Mouse (Mus musculus): ENCODE results near the gene Gm28042.

Gene Gm28042

DNA sequence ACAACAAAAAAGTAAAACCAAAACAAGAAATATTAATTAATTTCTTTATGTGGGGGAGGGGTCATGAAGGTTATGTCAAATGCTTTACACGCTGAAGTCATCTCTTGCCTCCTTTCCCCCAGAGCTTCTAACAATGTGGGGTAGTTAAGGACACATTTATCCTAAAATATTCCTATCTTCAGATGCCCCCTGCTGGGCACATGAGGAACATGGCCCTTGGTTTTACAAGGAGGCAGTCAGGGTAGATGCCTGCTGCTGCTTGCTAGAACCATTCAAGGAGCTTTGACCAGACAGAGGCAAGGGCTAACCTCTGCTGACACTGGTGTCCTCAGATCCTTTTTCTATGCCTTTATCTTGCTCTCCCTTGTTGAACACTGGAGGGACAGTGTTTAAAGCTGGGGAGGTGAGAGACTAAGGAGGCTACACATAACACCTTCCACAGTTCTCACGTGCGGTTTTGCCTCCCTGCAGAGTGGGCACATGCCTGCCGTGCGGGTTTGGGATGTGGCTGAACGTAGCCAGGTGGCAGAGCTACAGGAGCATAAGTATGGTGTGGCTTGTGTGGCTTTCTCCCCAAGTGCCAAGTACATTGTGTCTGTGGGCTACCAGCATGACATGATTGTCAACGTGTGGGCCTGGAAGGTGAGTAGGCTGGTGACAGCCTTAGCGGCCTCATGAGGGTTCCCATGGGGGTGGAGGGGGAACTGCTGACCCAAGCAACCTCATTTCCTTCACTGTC, 15.7 kb upstream of the Gm28042 start:
- no peak for DNase-seq (ENCODE audit: low read depth, low spot score)

- no peak for DNase-seq (ENCODE audit: low read depth, low spot score)
Measured at GRCm38 (mm10) chr2:120012924-120013323, 14.4 kb upstream of the Gm28042 start.

DNA sequence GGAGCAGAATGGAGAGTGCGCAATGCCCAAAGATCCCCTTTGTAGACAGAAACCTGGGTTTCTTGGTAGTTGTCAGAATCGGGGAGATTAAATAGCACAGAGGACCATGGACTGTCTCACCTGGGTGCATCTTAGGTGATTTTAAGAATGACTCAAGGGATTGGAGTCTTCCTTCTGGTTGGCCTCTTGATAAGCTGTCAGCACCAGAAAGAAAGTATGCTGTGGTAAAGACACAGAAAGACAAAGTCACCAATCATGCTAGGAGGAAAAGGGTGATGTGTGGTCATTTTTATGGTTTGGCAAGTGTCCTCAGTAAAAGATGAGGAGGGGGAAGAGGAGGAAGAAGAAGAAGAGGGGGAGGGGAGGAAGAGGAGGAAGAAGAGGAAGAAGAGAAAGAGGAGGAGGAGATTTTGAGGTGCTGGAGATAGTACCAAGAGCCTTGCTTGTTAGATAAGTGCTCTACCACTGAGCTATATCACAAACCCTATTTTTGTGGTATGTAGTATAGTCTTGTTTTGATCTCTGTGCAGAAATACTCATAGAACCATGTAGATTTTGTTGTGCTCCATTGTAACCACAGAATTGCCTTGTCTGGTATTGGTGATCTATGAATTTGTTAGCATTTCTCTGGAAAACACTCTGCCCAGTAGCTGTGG, 13.3 kb upstream of the Gm28042 start:
- DNase-seq (ENCODE audit: low read depth, low spot score): no peak

GRCm38 (mm10) chr2:120015882-120016281, 11.4 kb upstream of the Gm28042 start:
- DNase-seq (ENCODE audit: low read depth, low spot score): no peak

DNA sequence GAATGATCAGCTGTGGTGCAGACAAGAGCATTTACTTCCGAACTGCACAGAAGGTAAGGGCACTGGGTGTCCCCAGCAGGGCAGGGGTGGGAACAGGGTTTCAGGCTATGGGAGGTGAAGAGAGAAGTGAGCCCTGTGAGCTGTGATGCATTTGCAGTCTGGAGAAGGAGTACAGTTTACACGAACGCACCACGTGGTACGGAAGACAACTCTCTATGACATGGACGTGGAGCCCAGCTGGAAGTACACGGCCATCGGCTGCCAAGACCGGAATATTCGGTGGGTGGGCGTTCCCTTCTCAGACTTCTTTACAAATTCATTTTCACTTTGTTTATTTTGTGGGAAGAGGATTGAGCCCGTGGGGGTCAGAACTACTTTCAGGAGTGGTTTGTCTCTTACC, 9.7 kb upstream of the Gm28042 start:
- DNase-seq (ENCODE audit: low read depth, low spot score): no peak

DNA sequence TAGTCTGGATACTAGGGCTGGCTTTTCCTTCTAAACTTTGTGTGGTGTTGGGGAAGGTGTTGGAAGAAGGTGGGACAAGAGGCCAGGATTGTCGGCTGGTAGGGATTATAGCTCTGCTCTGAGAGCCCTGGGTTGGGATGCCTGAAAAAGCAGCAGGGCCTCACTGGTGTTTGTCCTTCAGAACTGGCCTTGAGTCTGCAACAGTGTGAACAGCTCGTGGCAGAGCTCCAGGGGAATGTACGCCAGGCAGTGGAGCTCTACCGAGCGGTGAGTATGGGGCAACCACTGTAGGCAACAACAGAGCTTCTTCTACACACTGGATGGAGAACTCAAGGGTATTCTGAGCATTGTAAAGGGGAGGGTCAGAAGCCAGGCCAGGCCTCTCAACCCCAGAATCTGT, 3.0 kb upstream of the Gm28042 start:
- no peak for DNase-seq (ENCODE audit: low read depth, low spot score)

DNA sequence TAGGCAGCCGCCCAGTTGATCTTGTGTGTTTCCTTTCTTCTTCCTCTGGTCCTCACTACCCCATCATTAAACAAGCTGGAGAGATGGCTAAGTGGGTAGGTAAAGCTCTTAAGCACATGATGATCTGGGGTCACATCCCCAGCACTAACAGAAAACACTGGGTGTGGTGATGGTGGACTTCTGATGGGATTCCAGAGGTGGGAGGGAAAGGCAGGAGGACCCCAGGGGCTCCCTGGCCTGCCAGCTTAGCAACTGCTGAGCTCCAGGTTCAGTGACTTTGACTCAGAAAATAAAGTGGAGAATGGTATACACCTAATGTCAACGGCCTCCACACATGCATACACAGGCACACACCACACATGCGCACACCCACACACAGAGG, 648 bp downstream of the Gm28042 start:
- no peak for DNase-seq (ENCODE audit: low read depth, low spot score)

DNA sequence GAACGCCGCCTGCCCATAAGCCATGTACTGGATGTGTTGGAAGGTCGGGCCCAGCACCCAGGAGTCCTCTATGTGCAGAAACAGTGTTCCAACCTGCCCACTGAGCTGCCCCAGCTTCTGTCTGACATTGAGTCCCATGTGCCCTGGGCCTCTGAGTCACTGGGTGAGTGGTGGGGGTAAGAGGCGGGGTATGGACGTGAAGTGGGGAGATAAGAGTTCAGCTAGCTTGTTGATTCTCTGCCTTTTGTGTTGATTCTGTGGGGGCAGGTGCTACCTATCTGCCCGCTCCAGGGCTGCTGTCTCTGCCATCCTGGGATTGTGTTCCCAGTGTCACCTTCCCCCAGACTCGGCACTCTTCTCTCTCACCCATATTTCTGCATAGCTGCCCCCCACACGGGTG, 3.1 kb downstream of the Gm28042 start:
- DNase-seq (ENCODE audit: low read depth, low spot score): no peak

DNA sequence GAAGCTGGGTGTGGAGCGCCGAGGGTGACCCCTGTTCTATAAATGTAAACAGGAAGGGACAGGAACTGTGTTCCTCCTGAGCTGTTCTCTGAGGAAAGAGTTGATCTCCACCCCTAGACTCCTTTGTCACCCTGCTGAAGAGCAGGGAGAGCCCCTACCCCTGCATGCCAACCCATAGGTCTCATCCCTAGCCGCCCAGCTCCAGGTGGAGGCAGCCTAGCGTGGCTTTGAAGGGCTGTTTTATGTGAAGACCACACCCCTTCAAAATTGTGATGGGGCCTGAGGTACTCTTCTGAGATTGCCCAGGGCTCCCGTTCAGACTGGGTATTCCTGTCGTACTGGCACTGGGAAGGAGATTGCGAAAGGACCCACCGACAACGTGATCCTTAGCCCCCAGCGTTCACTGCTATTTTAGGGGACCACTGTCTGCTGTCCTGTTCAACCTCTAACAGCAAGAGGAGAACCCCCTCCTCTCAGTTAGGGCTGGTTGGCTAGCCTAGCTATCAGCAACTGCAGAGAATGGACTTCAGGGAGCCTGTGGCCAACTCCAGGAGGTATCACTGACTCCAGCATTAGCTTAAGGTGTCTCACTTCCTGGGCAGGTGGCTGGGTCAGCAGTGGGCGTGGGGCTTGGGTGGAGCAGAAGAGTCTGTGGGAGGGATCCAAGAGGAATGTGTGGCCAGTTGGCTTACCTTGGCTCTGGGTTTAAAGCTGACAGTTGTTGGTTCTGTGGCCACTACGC, 5.6 kb downstream of the Gm28042 start, which contains the start of gene Pla2g4b:
TSS of gene Pla2g4b (plus strand) at position 692 of the 742 bp plus-strand sequence.
- no peak for DNase-seq (ENCODE audit: low read depth, low spot score)

- DNase-seq (ENCODE audit: low read depth, low spot score): no peak
Measured at GRCm38 (mm10) chr2:120033726-120034125, 6.4 kb downstream of the Gm28042 start.

- DNase-seq (ENCODE audit: low read depth, low spot score): no peak
Measured at GRCm38 (mm10) chr2:120037744-120038143, 10.5 kb downstream of the Gm28042 start.

- no peak for DNase-seq (ENCODE audit: low read depth, low spot score)
Measured at GRCm38 (mm10) chr2:120040991-120041390, 13.7 kb downstream of the Gm28042 start.

DNA sequence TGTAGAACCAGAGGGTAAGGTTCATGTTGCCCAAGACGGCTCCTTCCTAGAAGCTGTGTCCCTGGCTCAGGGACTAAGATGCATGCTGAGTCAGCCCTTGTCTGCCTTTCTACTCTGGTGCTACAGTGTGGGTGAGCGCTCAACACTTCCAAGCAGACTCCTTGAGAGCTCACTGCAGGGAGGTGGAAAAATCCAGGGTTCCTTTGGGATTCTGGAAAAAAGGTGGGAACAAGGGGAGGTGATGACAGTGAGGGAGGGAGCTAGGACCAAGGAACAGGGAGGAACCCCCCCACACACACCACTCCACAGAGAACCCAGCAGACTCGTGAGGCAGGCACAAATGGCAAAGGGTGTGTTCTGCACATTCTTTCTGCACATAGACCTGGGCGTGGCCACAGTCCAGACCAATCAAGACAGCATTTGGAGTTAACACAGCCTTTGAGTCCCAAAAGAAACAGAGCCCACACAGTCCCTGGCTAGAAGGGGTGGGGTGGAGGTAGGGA, 16.9 kb downstream of the Gm28042 start:
- peak; percentile 92 for DNase-seq (ENCODE audit: low read depth, low spot score)

DNA sequence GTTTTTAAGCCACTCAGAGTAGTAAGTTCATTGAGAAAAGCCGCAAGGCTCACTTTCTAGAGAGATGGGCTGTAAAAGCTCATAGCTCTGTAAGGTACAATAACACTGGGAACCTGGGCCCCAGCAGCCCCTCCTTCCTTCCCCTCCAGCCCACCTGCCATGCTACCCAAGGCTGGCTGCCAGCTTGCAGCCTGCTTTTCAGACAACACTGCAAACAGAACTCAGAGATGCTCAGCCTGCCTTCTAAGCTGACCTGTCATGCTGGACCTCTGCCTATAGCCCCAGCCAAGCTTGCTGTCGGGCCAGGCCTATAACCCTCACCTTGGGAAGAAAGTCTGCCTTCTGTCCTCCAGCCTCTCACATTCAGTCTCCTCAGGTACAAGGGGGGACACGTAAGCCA, 17.4 kb downstream of the Gm28042 start:
- DNase-seq (ENCODE audit: low read depth, low spot score): no peak

- DNase-seq (ENCODE audit: low read depth, low spot score): peak; percentile 74
Measured at GRCm38 (mm10) chr2:120046486-120047310, 19.4 kb downstream of the Gm28042 start.

DNA sequence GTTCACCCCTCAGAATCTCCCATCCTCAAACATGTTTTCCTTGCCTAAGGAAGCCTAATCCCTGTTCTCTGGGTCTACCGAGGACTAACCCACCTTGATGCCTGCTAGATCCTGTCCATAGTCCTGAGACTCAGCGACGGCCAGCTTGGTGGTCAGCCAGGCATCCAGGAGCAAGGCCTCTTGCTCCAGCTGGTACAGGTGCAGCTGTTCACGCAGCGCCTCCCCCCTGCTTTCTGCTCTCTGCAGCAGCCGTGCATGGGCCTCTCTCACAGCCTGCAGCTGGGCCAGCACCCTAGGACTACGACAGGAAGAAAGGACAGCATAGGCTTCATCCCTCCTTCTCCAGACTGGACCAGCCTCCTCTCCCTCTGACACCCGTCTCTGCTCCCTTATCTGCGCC, 20.9 kb downstream of the Gm28042 start:
- DNase-seq (ENCODE audit: low read depth, low spot score): no peak

GRCm38 (mm10) chr2:120049632-120050274, 22.5 kb downstream of the Gm28042 start:
- no peak for DNase-seq (ENCODE audit: low read depth, low spot score)

DNA sequence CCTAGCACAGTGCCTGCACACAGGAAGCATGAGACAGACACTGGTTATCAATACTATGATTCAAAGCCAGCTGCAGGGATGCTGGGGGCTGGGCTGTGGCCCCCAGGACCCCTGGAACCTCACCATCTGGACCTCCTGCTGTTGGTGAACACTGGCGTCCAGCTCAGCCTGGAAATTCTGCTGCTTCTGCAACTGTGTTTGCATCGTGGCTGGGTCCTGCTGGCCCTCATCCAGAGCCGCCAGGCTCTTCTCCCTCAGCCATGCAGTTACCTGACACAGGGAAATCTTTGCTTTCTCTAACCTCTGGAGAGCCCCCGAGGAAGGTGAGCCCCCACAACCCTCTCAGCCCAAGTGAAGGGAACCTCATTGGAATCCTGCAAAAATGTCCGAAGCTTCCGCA, 24.1 kb downstream of the Gm28042 start:
- DNase-seq (ENCODE audit: low read depth, low spot score): no peak

GRCm38 (mm10) chr2:120054771-120055552, 27.7 kb downstream of the Gm28042 start:
- DNase-seq (ENCODE audit: low read depth, low spot score): no peak

- DNase-seq (ENCODE audit: low read depth, low spot score): no peak
Measured at GRCm38 (mm10) chr2:120055923-120056322, 28.6 kb downstream of the Gm28042 start.

Measured in telencephalon, adult 2 months (tissue).